In the genomic region with DNA sequence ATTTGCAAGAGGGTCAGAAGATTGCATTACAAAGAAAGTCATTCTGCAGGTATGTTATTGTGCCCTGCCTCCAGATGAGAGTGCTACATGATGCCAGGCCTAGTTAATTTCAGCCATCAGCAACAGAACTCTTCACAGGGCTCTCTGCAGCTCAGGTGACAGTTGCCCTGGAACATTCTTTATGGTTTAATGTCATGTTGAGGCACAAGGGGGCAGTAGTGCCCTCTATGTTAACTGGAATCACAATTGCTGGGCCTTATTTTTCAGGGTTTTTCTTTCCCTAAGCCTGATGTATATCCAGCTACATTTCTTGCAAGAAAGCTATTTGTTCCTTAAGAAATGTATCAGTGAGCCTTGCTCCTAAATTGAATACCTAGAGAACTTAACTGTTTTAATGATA, we compare ENCODE assay signal across 8 mouse cellular contexts.
A peak's percentile ranks its signal among the peaks of the same experiment; 100 is the strongest.
DNase-seq lines count a peak whose midpoint lies in the region; ATAC-seq and TF ChIP-seq lines count a peak whose summit lies in the region.

No protein-coding gene starts in this region.

- DNase-seq in gastrocnemius, adult 2 months: no peak
- DNase-seq in gastrocnemius, adult 18-20 months (ENCODE audit: low spot score): no peak
- DNase-seq in CH12.LX (ENCODE audit: extremely low read depth): peak; percentile 41
- DNase-seq in cerebellum, adult 11-12 months: peak; percentile 20
- peak; percentile 52 for DNase-seq in forelimb bud, embryonic 11.5 days (ENCODE audit: low read depth, low spot score)
- peak; percentile 10 to 29 for DNase-seq in layer of hippocampus, postnatal 36 days
- DNase-seq in retina, adult 2 months (ENCODE audit: low read depth, low spot score): peak; percentile 2

- TF ChIP-seq CTCF in gastrocnemius, adult 2 months (IDR thresholded peaks at IDR 0.05): peak; percentile 44
- peak; percentile 23 to 66; a peak in 2 of 4 replicates for TF ChIP-seq CTCF in CH12.LX (conservative IDR thresholded peaks at IDR 0.05 in 1 of 2, IDR thresholded peaks at IDR 0.05 in 1 of 2; ENCODE audit: low read depth in 2 of 2, low read length in 2 of 2)

- no peaks in the 10 kb centered on the region for H3K9me3 ChIP-seq in CH12.LX (replicated peaks; ENCODE audit: low read length)

- no peak for TF ChIP-seq EP300 in CH12.LX (IDR thresholded peaks at IDR 0.05; ENCODE audit: low read length)

- no peak for TF ChIP-seq POLR2A in CH12.LX (IDR thresholded peaks at IDR 0.05; ENCODE audit: low read depth, low read length)

- H3K4me2 ChIP-seq in CH12.LX (ENCODE audit: insufficient read depth, low read depth, poor library complexity, severe bottlenecking): no peak overlapping the region

- intact Hi-C loops in gastrocnemius, adult 2 months (cut with DNase I): no loop called here

- no peaks in the 10 kb centered on the region for H3K36me3 ChIP-seq in CH12.LX (replicated peaks in 1 of 2; ENCODE audit: control insufficient read depth in 1 of 2, insufficient read depth in 1 of 2, low read length in 1 of 2)

- no peak for ATAC-seq in CD4-positive, CD25-positive, alpha-beta regulatory T cell, adult 4 months

- no peak overlapping the region for H3K4me3 ChIP-seq in gastrocnemius, adult 2 months
- H3K4me3 ChIP-seq in CH12.LX (replicated peaks in 1 of 3; ENCODE audit: low read depth in 2 of 3, low read length in 2 of 3, poor library complexity in 1 of 3): no peak overlapping the region

- no peaks in the 10 kb centered on the region for H3K4me1 ChIP-seq in CH12.LX (ENCODE audit: control insufficient read depth in 1 of 2, insufficient read depth in 2 of 2)

- TF ChIP-seq RAD21 in CH12.LX (IDR thresholded peaks at IDR 0.05; ENCODE audit: low read depth, low read length): peak; percentile 65

- dilution Hi-C loops in CH12.LX (cut with MboI; ENCODE audit: extremely low pct_ligation_motif_present, extremely low pct_unique_long_range_greater_than_20kb, low sequenced_read_pairs): no loop called here

- in situ Hi-C loops in CH12.LX (cut with MboI; ENCODE audit: low pct_ligation_motif_present, low pct_unique_long_range_greater_than_20kb, low sequenced_read_pairs): loop anchor here (25.0 kb wide), 1 partner anchor 307 kb away; no protein-coding TSS in a partner anchor

- H3K27me3 ChIP-seq in CH12.LX (replicated peaks): no peaks in the 10 kb centered on the region

- no peak overlapping the region for H3K9ac ChIP-seq in CH12.LX (ENCODE audit: insufficient read depth, low read depth)

- no peaks in the 10 kb centered on the region for H3K79me2 ChIP-seq in CH12.LX (replicated peaks; ENCODE audit: control insufficient read depth, extremely low read depth, insufficient read depth, poor library complexity, severe bottlenecking)

- H3K27ac ChIP-seq in gastrocnemius, adult 2 months: no peak overlapping the region
- no peak overlapping the region for H3K27ac ChIP-seq in CH12.LX (ENCODE audit: insufficient read depth, low read depth)

TF ChIP-seq in CH12.LX, 34 proteins besides CTCF, POLR2A, EP300 and RAD21:
- TF ChIP-seq TBP (conservative IDR thresholded peaks at IDR 0.05; ENCODE audit: low read depth, low read length) (no peak), SMC3 (IDR thresholded peaks at IDR 0.05; ENCODE audit: low read depth, low read length) (peak; percentile 53)

Comparison
In these comparisons a context has a peak if more than half of its experiments do, and no peak if none do; other contexts are left out.
1. DNase-seq: peak in CH12.LX (single experiment), cerebellum, adult 11-12 months (single experiment), forelimb bud, embryonic 11.5 days (single experiment), layer of hippocampus, postnatal 36 days (2 of 2) and retina, adult 2 months (single experiment); none in gastrocnemius, adult 2 months (single experiment) and gastrocnemius, adult 18-20 months (single experiment).